Mouse (Mus musculus) kidney, adult 11 months (tissue): ENCODE data around the gene Hist1h3d.
A peak's percentile ranks its signal among the peaks of the same experiment; 100 is the strongest.
"Not testable (repeated sequence)": the region's sequence is repeated elsewhere in the genome, so short reads cannot be mapped to it uniquely, and the experiment has no call there.

ENCODE experiments used
- DNase-seq: peaks from one replicate; pipeline ENCODE4 v3.0.0; 2022

The Hist1h3d gene

DNA sequence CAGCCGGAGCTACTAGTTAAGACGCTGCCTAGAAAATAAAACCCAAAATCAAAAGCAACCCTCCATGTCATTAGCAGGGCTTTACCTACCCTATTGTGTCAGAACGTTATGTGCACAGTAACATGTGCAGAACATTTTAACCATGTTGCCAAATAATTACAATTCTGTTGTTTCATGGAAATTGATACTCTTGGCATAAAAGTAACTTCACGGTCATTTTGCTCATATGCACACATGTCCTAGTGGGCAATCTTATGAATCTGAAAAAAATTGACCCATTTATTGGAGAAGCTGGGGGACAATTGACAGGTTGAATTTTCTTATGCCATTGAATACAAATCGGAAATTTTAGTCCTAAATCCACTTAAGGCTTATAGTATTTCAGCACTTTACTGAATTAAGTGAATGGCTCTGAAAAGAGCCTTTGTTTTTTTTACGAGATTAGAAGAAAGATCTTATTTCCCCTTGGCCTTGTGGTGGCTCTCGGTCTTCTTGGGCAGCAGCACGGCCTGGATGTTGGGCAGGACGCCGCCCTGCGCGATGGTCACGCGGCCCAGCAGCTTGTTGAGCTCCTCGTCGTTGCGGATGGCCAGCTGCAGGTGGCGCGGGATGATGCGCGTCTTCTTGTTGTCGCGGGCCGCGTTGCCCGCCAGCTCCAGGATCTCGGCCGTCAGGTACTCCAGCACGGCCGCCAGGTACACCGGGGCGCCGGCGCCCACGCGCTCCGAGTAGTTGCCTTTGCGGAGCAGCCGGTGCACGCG is 5.1 kb upstream of the Hist1h3d start:
- DNase-seq: not testable (repeated sequence)

DNA sequence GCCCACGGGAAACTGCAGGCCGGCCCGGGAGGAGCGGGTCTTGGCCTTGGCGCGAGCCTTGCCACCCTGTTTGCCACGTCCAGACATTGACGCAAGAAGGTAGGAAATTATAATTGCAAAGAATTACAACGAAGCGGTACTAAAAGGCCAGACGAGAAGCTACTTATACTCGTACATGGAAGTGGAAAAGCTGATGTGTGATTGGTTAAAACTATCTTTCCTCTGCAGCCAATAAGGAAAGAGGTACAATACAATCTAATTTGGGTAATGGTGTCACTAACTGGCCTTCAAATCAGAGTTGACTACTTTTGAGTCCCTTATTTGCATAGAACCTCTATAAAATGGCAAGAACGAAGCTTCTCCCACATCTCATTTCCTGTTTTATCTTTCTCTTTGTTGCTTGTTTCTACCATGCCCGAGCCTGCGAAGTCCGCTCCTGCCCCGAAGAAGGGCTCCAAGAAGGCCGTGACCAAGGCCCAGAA is 4.5 kb upstream of the Hist1h3d start, which contains the start of the genes Hist1h2ae and Hist1h2bg:
Gene Hist1h2ae, minus strand, starts transcription at position 199 of the 482 bp plus-strand sequence.
Gene Hist1h2bg, plus strand, starts transcription at position 375 of the 482 bp plus-strand sequence.
- DNase-seq: peak; percentile 38

DNA sequence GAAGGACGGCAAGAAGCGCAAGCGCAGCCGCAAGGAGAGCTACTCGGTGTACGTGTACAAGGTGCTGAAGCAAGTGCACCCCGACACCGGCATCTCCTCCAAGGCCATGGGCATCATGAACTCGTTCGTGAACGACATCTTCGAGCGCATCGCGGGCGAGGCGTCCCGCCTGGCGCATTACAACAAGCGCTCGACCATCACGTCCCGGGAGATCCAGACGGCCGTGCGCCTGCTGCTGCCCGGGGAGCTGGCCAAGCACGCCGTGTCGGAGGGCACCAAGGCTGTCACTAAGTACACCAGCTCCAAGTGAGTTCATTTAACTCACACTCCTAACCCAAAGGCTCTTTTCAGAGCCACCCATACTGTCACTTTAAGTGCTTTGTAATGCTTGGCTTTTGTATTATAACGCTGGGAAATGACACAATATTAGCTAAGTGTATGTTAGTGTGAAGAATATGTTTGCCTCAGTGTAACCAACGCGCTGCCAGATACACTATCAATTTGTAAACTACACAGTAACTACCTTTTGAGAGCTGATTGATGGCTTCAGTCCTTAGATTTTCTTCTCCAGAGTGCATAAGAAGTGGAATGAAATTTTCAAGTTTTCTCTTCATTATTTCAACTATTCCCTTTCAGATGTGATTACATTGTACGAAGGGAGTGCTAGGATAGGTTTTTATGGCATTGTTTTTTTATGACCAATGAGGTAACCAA is 3.9 kb upstream of the Hist1h3d start:
- DNase-seq: not testable (repeated sequence)

DNA sequence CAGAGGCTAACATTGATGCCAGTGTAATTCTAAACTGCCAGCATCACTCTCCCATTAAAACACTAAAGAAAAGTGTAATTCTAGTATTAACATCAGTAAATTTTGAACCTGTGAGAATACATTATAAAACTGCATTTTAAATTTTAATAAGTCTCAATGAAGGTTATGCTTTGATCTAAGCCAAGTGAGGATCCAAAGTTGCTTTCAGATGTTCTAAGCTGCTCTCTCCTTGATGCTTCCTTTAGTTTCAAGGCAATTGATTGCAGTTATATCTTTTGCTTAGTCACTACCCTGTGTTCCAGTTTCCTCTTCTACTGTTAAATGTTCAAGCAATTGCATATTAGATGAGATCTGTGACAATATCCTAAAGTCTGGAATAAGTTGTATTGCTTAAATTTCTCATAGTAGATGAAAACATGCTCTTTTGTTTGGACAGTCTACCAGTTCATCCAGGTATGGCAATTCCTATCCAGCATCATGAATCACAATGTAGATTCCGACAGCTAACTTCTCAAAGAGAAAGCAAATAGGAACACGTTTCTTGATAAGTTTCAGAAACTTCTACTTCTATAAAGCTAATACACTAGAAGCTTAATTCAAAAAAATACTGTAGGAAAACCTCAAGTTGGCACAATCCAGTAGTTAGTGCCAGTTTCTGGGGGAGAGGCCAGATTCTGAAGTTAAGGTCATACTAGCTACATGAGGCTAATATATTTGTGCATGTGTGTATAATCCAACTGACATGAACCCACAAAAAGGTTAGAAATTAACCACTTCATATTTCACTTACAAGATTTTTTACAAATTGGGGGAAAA is 3.1 kb upstream of the Hist1h3d start:
- DNase-seq: no peak

DNA sequence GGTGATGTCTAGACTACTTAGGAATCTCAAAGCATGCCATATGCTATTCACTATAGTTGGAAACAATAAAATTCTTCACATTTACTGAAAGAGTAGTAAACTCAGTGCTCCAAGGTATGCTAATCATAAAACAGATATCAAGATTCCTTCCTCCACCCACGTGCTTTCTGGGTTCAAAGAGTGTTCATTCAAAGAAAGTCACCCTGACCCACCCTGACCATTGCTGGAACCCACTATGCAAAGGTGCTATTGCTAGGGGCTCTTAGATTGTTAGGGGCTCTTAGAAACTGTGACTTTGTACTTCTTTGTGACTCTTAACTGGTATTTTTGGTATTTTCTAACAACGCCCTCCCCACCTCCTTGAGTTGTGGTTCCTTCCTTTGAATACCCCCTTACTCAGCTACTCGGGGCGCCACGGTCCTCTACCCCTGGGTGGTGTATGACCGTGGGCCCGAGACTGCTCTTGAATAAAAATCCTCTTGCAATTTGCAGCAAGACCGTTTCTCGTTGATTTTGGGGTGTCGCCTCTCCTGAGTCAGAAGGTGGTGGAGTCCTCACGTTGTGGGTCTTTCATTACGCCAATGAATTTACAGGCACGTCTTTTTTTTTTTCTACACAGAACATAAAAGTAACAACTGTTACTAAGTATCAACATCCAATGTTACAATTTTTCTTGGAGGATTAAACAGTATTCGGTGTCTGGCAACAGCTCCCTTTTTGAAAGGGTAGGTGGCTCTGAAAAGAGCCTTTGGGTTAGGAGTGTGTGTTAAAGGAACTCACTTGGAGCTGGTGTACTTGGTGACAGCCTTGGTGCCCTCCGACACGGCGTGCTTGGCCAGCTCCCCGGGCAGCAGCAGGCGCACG is 2.3 kb upstream of the Hist1h3d start:
- not testable (repeated sequence) for DNase-seq

DNA sequence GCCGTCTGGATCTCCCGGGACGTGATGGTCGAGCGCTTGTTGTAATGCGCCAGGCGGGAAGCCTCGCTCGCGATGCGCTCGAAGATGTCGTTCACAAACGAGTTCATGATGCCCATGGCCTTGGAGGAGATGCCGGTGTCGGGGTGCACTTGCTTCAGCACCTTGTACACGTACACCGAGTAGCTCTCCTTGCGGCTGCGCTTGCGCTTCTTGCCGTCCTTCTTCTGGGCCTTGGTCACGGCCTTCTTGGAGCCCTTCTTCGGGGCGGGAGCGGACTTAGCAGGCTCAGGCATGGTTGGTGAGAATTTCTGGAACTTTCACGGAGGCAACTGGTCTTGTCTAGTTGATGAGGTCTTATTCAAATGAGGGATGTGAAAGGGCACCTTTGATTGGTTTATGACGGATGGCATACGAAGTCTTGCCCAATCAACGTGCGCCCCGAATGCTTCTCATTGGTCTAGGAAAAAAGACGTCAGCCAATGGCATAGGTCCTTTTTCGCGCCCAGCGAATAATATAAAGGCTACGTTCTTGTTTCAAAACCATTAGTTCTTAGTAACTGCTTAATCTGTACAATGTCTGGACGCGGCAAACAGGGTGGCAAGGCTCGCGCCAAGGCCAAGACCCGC is 1.6 kb upstream of the Hist1h3d start, which contains the start of the genes Hist1h2bf and Hist1h2ad:
Gene Hist1h2bf, minus strand, starts transcription at position 299 of the 627 bp plus-strand sequence.
Gene Hist1h2ad, plus strand, starts transcription at position 484 of the 627 bp plus-strand sequence.
- DNase-seq: peak; percentile 79

DNA sequence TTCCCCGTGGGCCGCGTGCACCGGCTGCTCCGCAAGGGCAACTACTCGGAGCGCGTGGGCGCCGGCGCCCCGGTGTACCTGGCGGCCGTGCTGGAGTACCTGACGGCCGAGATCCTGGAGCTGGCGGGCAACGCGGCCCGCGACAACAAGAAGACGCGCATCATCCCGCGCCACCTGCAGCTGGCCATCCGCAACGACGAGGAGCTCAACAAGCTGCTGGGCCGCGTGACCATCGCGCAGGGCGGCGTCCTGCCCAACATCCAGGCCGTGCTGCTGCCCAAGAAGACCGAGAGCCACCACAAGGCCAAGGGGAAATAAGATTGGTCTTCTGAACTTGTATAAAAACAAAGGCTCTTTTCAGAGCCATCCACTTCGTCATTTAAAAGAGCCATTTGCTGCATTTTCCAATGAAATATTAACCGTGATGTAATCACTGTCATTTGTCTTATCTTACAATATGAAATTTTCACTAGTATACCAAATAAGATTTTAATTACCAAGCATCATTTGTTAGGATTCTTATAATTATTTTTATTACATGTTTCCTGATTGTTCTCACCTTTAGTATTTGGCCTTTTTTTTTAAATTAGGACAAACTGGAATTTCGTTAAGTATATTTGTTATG is 905 bp upstream of the Hist1h3d start:
- not testable (repeated sequence) for DNase-seq

DNA sequence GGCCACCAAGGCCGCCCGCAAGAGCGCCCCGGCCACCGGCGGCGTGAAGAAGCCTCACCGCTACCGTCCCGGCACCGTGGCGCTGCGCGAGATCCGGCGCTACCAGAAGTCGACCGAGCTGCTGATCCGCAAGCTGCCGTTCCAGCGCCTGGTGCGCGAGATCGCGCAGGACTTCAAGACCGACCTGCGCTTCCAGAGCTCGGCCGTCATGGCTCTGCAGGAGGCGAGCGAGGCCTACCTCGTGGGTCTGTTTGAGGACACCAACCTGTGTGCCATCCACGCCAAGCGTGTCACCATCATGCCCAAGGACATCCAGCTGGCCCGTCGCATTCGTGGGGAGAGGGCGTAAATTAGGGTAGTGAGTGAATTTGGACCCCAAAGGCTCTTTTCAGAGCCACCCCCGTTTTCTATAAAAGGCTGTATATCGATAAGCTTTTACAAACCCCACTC is 326 bp downstream of the Hist1h3d start:
- DNase-seq: not testable (repeated sequence)

DNA sequence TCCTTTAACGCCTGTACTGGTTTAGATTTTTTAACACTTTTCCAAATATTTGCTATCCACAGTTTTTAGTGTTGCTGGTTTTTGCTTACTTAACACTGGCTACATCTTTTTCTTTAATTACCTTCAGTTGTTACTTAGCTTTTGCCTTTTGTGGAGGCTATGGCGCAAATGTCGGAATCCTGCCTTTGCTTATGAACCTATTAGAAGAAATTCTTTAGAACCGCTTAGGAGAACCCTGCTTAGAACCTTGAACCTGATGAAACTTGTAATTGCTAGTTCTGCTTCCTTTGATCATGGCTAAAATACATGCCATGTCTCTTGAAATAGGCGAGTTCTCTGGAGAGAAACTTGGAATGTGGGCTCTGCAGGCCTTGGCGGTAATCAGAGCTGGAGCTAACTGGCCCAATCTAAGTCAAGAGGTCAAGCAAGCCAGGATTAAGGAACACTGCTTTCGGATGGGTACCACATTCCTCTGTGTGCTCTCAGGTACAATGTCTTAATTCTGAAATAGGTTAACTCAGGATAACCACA is 853 bp downstream of the Hist1h3d start:
- DNase-seq: no peak

DNA sequence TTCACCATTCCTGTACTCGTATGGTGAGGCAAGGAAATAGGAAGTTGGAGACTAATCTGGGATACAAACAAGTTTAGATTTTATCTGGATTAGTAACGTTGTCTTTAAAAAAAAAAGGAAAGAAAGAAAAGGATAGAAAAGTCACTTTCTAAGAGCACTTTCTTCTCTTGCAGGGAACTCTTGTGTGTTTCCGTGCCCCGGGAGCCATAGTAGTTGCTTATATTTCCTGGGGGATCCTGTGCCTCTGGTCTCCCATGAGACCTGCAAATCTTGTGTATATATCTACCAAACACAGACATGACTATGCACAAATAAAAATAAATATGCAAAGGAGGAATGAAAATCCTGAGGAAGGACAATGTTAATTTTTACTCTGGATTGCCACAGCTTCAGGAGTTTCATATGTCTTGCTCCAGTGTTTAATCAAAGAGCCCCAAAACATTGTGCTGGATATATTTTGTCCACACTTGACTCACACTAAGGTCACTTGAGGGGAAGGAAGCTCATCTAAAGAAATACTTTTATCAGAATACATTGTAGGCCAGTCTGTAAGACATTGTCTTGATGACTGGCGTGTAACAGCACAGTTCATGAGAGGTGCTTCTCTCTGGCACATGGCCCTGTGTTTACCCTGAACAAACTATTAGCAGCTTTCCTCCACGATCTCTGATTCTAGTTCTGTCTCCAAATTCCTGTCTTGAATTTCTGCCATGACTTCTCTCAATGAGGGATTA is 1.5 kb downstream of the Hist1h3d start:
- DNase-seq: no peak

DNA sequence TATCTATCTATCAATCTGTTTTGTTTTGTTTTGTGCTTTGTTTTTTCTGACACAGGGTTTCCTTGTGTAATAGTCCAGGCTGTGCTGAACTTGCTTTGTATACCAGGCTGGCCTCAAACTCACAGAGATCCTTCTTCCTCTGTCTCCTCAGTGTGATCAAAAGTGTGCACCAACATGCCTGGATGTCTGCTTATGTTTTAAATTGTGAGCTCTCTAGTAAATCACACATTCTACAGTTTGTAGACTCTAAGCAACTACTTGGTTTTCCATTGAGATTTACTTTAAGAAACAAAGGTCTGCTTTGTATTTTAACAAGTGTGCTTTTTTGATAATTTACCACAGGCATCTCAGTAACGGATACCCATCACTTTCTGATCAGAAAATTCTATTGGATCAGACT is 2.3 kb downstream of the Hist1h3d start:
- no peak for DNase-seq

DNA sequence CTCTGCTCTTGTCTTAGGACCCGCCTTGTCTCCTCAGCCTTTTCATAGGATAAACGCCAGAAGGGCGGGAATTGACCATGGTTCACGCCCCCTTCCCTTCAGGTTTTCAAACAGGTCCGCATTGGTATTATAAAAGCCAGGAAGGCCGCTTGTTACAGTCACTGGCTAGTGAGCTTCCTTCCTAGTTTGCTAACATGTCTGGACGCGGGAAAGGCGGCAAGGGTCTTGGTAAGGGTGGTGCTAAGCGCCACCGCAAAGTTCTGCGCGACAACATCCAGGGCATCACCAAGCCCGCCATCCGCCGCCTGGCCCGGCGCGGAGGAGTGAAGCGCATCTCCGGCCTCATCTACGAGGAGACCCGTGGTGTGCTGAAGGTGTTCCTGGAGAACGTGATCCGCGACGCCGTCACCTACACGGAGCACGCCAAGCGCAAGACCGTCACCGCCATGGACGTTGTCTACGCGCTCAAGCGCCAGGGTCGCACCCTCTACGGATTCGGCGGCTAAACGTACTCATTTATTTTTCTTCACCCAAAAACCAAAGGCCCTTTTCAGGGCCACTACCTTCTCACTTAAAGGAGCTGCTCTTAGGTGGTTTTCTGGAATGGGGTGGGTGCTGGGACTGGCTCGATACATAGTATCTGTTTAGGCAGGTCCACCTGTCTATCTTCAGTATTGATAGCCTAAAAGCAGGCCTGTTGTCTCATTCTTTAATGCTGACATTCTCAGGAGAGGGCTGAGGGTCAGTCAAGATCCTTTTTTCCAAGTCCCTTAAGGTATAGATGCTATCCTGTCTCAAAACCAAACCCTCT is 6.0 kb downstream of the Hist1h3d start, which contains the start of gene Hist1h4d:
Gene Hist1h4d, plus strand, starts transcription at position 191 of the 811 bp plus-strand sequence.
- peak; percentile 96 for DNase-seq

DNA sequence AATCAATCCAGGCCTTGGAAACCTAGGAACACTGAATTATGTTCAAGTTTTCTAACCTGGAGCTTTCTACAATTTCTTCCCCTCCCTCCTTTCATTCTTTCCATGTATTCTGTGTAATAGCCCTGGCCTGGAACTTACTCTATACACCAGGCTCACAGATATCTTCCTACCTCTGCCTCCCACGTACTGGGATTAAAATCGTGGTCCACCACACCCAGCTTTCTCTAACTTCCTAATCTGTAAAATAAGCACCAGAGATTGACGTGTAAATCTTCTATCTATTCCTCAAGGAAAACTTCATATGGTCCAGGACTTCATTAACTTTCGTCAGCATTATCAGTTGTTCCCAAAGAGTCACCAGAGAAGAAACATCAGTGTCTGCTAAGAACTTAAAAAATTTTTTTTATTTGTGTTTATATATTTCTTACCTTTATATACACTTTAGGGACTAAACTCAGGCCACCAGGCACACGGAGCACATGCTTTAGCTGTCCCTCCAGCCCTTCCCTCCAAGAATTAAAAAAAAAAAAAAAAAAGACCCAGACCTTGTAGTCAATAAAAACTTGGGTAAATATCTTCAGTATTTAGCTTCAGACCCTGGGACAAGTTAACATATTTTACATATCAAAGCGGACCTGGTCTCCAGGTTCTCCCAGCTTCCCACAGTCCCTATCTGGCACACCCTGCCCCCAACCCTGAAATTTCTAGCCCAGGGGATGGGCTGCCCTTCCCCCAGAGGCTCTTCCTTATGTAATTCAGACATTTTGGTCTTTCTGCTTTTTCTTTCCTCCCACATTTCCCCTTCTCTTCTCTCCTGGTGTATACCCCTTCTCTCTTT is 6.9 kb downstream of the Hist1h3d start:
- DNase-seq: no peak

DNA sequence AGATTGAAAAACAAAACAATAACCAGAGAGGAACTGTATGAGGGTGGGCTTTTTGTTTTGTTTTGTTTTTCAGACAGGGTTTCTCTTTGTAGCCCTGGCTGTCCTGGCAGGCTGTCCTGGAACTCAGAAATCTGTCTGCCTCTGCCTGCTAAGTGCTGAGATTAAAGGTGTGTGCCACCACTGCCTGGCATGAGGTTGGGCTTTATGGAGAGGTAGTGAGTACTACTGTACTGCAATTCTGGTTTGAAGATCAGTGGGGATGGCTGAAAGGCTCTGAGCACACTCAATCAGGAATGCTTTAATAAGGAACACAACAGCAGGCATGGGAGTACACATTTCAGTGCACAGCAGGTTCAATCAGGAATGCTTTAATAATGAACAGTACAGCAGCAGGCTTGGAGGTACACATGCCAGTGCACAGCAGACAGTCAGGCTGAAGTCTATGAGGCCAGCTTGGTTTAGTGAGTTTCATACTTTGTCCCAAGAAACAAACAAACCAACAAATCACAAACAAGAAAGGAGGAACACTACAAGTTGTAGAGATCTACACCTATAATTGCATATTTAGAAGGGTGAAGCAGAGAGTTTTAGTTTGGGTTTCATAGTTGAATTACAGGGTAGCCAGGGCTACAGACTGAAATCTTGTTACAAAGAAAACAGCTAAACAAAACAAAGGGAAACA is 8.0 kb downstream of the Hist1h3d start:
- no peak for DNase-seq

DNA sequence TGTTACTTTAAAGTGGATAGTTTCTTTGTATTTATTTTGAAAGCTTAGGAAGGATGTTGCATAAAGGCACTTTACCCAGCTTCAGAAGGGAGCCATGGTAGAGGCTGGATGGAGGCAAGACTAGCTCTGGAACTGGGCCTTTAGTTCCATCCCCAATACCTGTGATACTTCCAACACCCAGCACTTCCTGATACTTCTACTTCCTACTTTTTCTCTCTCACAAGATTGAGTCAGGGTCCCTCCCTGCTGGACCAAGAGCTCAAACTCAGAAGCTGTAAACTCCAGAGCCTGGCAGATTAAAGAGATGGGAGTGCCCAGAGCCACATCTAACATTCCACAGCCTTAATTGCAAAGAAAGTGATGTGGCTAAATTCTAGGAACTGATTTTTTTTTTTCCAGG is 8.8 kb downstream of the Hist1h3d start:
- DNase-seq: no peak

DNA sequence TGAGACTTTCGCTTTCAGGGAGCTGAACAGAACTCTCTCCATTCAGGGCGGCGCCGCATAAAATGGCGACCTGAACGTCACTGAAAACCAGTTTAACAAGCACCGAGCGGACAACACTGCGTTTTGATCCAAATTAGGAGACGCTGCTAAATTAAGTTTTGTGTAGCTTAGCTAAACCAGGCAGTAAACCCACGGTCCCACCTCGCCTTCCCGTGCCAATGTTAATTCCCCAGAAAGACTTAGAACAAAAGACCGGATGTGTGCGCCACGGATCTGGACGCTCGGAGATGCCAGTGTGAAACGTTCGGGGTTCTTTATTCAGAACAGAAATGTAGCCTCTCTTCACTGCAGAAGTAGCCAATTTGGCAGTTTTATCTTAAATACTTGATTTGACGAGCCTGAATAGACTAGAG is 9.5 kb downstream of the Hist1h3d start:
- DNase-seq: peak; percentile 61

DNA sequence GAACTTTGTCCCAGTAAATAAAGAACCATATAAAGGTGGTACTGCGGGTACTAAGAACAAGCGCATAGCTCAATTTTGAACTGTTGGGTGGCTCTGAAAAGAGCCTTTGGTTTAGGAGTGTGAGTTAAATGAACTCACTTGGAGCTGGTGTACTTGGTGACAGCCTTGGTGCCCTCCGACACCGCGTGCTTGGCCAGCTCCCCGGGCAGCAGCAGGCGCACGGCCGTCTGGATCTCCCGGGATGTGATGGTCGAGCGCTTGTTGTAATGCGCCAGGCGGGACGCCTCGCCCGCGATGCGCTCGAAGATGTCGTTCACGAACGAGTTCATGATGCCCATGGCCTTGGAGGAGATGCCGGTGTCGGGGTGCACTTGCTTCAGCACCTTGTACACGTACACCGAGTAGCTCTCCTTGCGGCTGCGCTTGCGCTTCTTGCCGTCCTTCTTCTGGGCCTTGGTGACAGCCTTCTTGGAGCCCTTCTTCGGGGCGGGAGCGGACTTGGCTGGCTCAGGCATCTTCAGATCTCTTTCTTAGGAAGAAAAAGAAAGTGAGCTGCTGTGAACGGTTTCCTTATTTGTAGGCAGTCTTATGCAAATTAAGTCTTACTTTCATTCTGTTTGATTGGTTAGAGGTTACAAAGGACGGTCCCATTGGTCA is 10.0 kb downstream of the Hist1h3d start:
- DNase-seq: peak; percentile 66
